Mouse (Mus musculus) heart, embryonic 11.5 days (tissue): ENCODE measurements around the gene Ccnd3. TPM values are rescaled to one million over a fixed set of nuclear protein-coding genes. Genes with fewer than 3 reads are reported as not detected.
"Not testable (repeated sequence)": the region's sequence is repeated elsewhere in the genome, so short reads cannot be mapped to it uniquely, and the experiment has no call there.

Experiments
- ATAC-seq: fragments of 200-750 bp; cut with Nextera tagmentation; replicated peaks from 2 replicates; pipeline ENCODE4 v1.8.0; 2017; ENCODE audit warnings: moderate library complexity; ENCODE audit not compliant: insufficient number of reproducible peaks, low FRiP score, low TSS enrichment
- H3K27ac ChIP-seq: fragments of 300-500 bp; sonication (generic); 2 replicates; pipeline ENCODE4 v1.5.1; 2014; ENCODE audit warnings: mild to moderate bottlenecking, low read depth, low read length
- H3K27me3 ChIP-seq: fragments of 300-500 bp; sonication (generic); 2 replicates; pipeline ENCODE4 v1.6.1; 2014; ENCODE audit warnings: mild to moderate bottlenecking, low read length, mixed read lengths; ENCODE audit not compliant: control insufficient read depth, insufficient read depth
- H3K36me3 ChIP-seq: fragments of 300-500 bp; sonication (generic); 2 replicates; pipeline ENCODE4 v1.6.1; 2014; ENCODE audit warnings: mild to moderate bottlenecking, low read length, moderate library complexity, mixed read lengths; ENCODE audit not compliant: control insufficient read depth, insufficient read depth
- H3K4me1 ChIP-seq: fragments of 300-500 bp; sonication (generic); 2 replicates; pipeline ENCODE4 v1.6.1; 2014; ENCODE audit warnings: low read length; ENCODE audit not compliant: control insufficient read depth, insufficient read depth
- H3K4me2 ChIP-seq: fragments of 300-500 bp; sonication (generic); 2 replicates; pipeline ENCODE4 v1.6.1; 2014; ENCODE audit warnings: mild to moderate bottlenecking, moderate library complexity
- H3K4me3 ChIP-seq: fragments of 300-500 bp; sonication (generic); 2 replicates; pipeline ENCODE4 v1.5.1; 2014; ENCODE audit warnings: low read depth, low read length
- H3K9ac ChIP-seq: fragments of 300-500 bp; sonication (generic); 2 replicates; pipeline ENCODE4 v1.6.1; 2014; ENCODE audit warnings: mild to moderate bottlenecking, low read depth, low read length, moderate library complexity
- H3K9me3 ChIP-seq: fragments of 300-500 bp; sonication (generic); replicated peaks from 2 replicates; pipeline ENCODE4 v1.6.1; 2016; ENCODE audit warnings: low read length; ENCODE audit not compliant: control insufficient read depth
- WGBS: fragments of 180-500 bp; shearing (Covaris S2); extraction: QIAGEN DNeasy Blood & Tissue Kit; methylation state at CpG from one replicate; pipeline ENCODE4 v1.1.7; 2014; ENCODE audit not compliant: insufficient replicate concordance; 5-methylcytosine and 5-hydroxymethylcytosine counted together
- polyA plus RNA-seq: library from polyadenylated mRNA; unstranded; fragments of >200 nt; fragmentation: Nextera tagmentation; extraction: Ambion mirVana; gene quantifications from 2 replicates; pipeline ENCODE4 v1.2.1, GENCODE M21; 2014

Gene Ccnd3
- polyA plus RNA-seq, 1 experiment from 2014 or later: 565 TPM

DNA sequence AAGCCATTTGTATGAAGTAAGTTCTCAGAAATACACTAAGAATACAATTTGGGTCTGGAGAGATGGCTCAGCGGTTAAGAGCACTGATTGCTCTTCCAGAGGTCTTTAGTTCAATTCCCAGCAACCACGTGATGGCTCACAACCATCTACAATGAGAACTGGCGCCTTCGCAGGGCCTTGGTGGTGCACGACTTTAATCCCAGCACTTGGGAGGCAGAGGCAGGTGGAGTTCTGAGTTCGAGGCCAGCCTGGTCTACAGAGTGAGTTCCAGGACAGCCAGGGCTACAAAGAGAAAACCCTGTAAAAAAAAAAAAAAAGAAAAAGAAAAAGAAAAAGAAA lies 2.2 kb upstream of the Ccnd3 start:
- Histone ChIP-seq H3K4me3 (peak overlapping the region; percentile 78; the same call in 1 of the 2 replicates), H3K4me1 (peaks cover 22% of the 10 kb centered on the region), H3K4me2 (peak overlapping the region; percentile 90)
- H3K27me3 ChIP-seq, H3K36me3 ChIP-seq, ATAC-seq, H3K27ac ChIP-seq, H3K9me3 ChIP-seq, H3K9ac ChIP-seq: not testable (repeated sequence)
- 69% methylated on average over 6 of the region's 6 CpGs for WGBS

DNA sequence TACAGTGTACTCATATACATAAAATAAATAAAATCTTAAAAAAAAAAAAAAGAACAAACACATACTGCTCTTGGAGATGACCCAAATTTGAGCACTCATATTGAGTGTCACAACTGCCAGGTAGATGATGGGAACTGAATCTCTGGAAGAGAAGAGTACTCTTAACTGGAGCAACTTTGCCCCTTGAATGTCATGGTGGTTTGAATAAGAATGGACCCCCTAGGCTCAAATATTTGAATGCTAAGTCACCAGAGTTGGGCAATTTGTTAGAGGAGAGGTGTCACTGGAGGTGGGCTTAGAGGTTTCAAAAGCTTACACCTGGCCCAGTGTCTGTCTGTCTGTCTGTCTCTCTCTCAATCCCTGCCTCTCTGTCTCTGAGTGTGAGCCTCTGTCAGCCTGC lies 1.2 kb upstream of the Ccnd3 start:
- H3K27me3 ChIP-seq: no peaks in the 10 kb centered on the region
- H3K27ac ChIP-seq: no peak overlapping the region
- ATAC-seq: no peak
- H3K9me3 ChIP-seq: no peaks in the 10 kb centered on the region
- H3K4me2 ChIP-seq: no peak overlapping the region
- peaks cover 28% of the 10 kb centered on the region for H3K4me1 ChIP-seq
- peaks cover 2% of the 10 kb centered on the region; the same call in 1 of the 2 replicates for H3K36me3 ChIP-seq
- no peak overlapping the region for H3K9ac ChIP-seq
- no peak overlapping the region for H3K4me3 ChIP-seq

DNA sequence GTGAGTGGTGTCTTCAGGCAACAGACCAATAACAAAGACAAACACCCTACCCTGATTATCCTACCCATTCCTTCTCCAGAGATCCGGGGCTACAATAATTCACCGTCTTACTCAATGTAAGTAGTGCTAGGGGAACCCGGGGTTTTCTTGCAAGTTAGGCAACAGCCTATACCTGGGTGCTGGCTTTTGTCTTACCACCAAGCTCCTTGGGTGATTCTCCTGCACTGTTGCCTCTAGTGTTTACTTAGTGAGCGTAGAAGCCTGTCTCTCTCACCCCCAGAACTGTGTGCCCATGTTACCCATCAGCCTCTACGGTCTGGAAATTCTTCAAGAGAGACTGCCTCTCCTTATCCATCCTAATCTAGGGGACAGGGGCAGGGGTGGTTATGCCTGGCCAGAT lies 623 bp upstream of the Ccnd3 start:
- peak overlapping the region; percentile 80 for H3K9ac ChIP-seq
- ATAC-seq: no peak
- H3K9me3 ChIP-seq: no peaks in the 10 kb centered on the region
- peaks cover 28% of the 10 kb centered on the region for H3K4me1 ChIP-seq
- no peak overlapping the region; the same call in 1 of the 2 replicates for H3K27ac ChIP-seq
- H3K36me3 ChIP-seq: peaks cover 2% of the 10 kb centered on the region; the same call in 1 of the 2 replicates
- WGBS: 60% methylated on average over 5 of the region's 5 CpGs
- peak overlapping the region; percentile 49 for H3K4me3 ChIP-seq
- H3K27me3 ChIP-seq: no peaks in the 10 kb centered on the region
- peak overlapping the region; percentile 87 for H3K4me2 ChIP-seq

DNA sequence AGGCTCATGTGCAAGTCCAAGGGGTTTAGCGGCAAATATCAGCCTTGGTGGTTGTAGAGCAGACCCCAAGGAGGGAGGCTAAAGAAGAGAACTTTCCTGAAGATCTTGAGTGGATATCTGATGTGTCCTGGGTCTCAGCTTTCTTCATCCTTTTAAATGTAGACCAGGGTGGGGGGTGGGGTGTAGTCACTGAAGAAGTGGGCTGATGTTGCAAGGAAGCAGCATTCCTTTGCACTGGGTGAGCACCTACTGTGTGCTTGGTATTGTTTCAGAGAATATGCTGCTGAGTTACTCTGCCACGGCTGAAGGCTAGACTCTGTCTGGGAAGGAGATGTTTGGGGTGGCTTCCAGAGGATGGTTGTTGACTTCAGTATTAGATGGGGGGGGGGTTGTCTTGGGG lies 715 bp downstream of the Ccnd3 start:
- H3K4me2 ChIP-seq: peak overlapping the region; percentile 87
- H3K27me3 ChIP-seq: no peaks in the 10 kb centered on the region
- no peaks in the 10 kb centered on the region; the same call in 1 of the 2 replicates for H3K36me3 ChIP-seq
- peak overlapping the region; percentile 80 for H3K9ac ChIP-seq
- 73% methylated on average over 2 of the region's 2 CpGs for WGBS
- ATAC-seq: no peak
- no peak overlapping the region for H3K27ac ChIP-seq
- peaks cover 29% of the 10 kb centered on the region for H3K4me1 ChIP-seq
- no peaks in the 10 kb centered on the region for H3K9me3 ChIP-seq
- peak overlapping the region; percentile 49 for H3K4me3 ChIP-seq

DNA sequence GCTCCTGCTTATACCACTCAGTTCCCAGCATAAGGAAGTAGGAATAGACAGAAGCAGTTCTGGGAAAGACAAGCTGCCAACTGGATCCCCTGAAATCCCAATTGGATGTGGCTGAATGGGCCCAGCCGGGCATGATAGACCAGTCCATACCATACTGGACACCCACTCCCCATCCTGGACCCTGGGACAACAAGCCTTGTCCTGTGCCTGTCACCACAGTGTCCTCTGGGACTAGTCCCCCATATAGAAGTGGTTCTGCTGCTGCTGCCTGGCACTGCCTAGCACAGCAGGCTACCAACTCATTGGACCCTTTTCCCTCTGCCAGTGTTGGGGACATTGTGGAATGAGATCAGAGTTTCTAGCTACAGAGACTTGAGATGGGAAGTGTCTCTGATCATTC lies 1.2 kb downstream of the Ccnd3 start:
- peak overlapping the region; percentile 87; the same call in 1 of the 2 replicates for H3K4me2 ChIP-seq
- 94% methylated on average over 1 of the region's 1 CpGs for WGBS
- no peaks in the 10 kb centered on the region for H3K27me3 ChIP-seq
- no peaks in the 10 kb centered on the region for H3K9me3 ChIP-seq
- peaks cover 29% of the 10 kb centered on the region for H3K4me1 ChIP-seq
- no peak overlapping the region for H3K27ac ChIP-seq
- no peak overlapping the region for H3K9ac ChIP-seq
- no peak overlapping the region for H3K4me3 ChIP-seq
- ATAC-seq: no peak
- no peaks in the 10 kb centered on the region; the same call in 1 of the 2 replicates for H3K36me3 ChIP-seq

DNA sequence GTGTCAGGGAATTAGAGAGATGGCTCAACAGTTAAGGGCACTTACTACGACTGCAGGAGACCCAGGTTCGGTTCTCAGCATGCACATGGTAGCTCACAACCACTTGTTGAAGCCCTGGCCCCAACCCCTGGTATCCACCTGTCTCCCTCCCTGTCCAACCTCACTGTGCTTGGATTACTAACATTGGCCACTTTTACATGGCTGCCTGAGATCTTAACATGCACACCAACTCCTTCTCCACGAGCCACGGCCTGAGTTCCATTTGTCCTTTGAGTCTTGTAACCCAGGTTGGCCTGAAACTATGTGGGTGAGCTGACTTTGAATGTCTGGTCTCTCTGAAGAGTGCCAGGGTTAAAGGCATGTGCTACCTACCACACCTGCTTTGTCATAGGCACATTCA lies 1.8 kb downstream of the Ccnd3 start:
- no peaks in the 10 kb centered on the region for H3K36me3 ChIP-seq
- 85% methylated on average over 4 of the region's 4 CpGs for WGBS
- ATAC-seq: no peak
- H3K27ac ChIP-seq: no peak overlapping the region
- H3K9me3 ChIP-seq: no peaks in the 10 kb centered on the region
- peaks cover 30% of the 10 kb centered on the region for H3K4me1 ChIP-seq
- H3K4me2 ChIP-seq: no peak overlapping the region
- no peak overlapping the region for H3K4me3 ChIP-seq
- H3K27me3 ChIP-seq: no peaks in the 10 kb centered on the region
- H3K9ac ChIP-seq: no peak overlapping the region

DNA sequence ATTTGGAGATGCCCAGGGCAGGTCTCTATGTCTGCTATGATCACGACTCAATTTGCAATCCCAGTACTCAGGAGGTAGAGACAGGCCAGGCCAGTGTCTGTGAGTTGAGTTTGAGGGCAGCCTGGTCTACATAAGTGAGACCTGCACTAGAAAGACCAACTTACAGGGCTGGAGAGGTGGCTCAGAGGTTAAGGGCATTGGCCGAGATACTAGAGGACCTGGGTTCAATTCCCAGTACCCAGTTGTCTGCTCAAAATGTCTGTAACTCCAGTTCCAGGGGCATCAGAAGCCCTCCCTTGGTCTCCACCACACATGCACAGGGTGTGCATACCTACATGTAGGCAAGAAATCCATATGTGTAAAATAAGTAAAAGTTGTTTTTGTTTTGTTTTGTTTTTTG lies 2.7 kb downstream of the Ccnd3 start:
- peaks cover 35% of the 10 kb centered on the region for H3K4me1 ChIP-seq
- WGBS: 81% methylated on average over 2 of the region's 2 CpGs
- H3K4me2 ChIP-seq: peak overlapping the region; percentile 60
- ATAC-seq: no peak
- peak overlapping the region; percentile 87; the same call in 1 of the 2 replicates for H3K27ac ChIP-seq
- no peaks in the 10 kb centered on the region for H3K9me3 ChIP-seq
- no peaks in the 10 kb centered on the region for H3K36me3 ChIP-seq
- no peak overlapping the region for H3K9ac ChIP-seq
- H3K4me3 ChIP-seq: no peak overlapping the region
- H3K27me3 ChIP-seq: no peaks in the 10 kb centered on the region

DNA sequence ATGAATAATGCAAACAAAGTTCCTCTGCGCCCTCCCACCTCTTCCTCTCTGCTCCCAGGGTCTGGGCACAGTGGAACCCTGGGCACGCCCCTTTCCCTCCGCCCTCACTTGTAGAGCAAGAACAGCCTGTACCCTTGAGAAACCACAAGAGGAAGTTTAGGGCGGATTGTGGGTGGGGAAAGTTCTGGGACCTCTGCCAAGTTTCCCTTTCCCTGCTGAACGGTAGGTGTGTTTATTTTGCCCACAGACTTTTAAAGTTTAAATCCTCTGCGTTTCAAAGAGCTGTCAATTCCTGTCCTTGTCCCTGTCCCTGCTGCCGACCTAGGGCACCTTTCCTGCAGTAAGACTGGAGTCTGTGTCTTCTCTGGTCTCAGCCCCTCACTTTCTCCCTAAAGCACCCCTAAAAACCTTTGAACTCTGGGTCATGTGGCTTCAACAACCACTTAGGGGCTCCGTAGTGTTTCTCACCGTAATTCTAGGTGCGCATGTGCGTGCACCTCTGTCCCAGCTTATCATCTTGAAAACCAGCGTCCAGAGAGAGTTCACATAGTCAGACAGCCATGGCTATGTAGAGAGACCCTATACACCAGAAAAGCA lies 3.3 kb downstream of the Ccnd3 start:
- Histone ChIP-seq H3K27ac (peak overlapping the region; percentile 87), H3K4me1 (peaks cover 36% of the 10 kb centered on the region), H3K36me3 (no peaks in the 10 kb centered on the region), H3K9me3 (no peaks in the 10 kb centered on the region), H3K4me2 (peak overlapping the region; percentile 60), H3K9ac (peak overlapping the region; percentile 61; the same call in 1 of the 2 replicates), H3K4me3 (peak overlapping the region; percentile 35), H3K27me3 (no peaks in the 10 kb centered on the region)
- 28% methylated on average over 12 of the region's 12 CpGs for WGBS
- peak; percentile 56; the same call in 1 of the 2 replicates for ATAC-seq

DNA sequence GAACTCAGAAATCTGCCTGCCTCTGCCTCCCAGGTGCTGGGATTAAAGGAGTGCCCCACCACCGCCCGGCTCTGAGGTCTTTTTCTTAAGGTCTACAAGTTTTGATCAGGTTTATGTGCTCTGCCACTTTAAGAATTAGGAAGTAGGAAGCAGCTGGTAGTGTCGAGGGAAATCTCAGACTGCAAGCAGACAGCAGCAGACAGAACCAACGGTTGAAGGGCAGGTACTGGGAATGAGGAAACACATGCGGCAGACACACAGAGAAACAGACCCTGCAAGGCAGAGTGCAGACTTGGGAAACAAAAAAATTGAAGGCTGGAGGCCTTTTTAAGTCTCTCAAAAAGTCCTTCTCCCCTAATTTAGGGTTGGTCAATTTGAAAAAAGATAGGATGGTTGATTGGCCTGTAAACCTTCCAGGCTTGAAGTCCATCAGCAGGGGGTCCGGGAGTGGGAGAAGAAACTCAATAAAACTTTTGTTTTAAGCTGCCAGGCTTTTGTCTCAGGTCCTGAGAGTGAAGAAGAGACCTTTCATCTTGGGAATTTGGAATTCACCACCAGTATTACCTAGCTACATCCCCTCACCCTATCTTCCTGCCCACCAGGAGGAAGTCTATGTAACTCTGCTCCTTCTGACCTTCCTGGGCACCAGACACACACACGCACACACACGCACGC lies 4.3 kb downstream of the Ccnd3 start:
- no peak overlapping the region for H3K4me2 ChIP-seq
- no peak for ATAC-seq
- H3K36me3 ChIP-seq: no peaks in the 10 kb centered on the region
- H3K27me3 ChIP-seq: no peaks in the 10 kb centered on the region
- H3K27ac ChIP-seq: no peak overlapping the region
- H3K9me3 ChIP-seq: no peaks in the 10 kb centered on the region
- H3K9ac ChIP-seq: no peak overlapping the region
- WGBS: 73% methylated on average over 9 of the region's 9 CpGs
- H3K4me1 ChIP-seq: peaks cover 43% of the 10 kb centered on the region
- H3K4me3 ChIP-seq: no peak overlapping the region
